Mouse (Mus musculus): ENCODE measurements around the gene Vmn2r3. TPM values are rescaled to one million over a fixed set of nuclear protein-coding genes. Genes with fewer than 3 reads are reported as not detected.
"Not testable (repeated sequence)": the region's sequence is repeated elsewhere in the genome, so short reads cannot be mapped to it uniquely, and the experiment has no call there.

Vmn2r3 gene
- not detected in 2 replicates for polyA plus RNA-seq (2014; fragmentation: Nextera tagmentation; extraction: Ambion mirVana)

- H3K4me1 ChIP-seq (ENCODE audit: control insufficient read depth in 2 of 2, insufficient read depth in 2 of 2, low read length in 2 of 2), result no peaks in the 10 kb centered on the region
- H3K4me3 ChIP-seq (ENCODE audit: control insufficient read depth in 1 of 2, insufficient read depth in 1 of 2, low read depth in 1 of 2, low read length in 2 of 2), result no peak within 1 kb of the TSS
- no peaks in the 10 kb centered on the region for H3K9me3 ChIP-seq (ENCODE audit: control insufficient read depth, low read length)
- no peak within 1 kb of the TSS for H3K4me2 ChIP-seq (ENCODE audit: low read length)
- no peaks in the 10 kb centered on the region for H3K36me3 ChIP-seq (ENCODE audit: control insufficient read depth, insufficient read depth, low read length)
- H3K9ac ChIP-seq (ENCODE audit: low read length), result no peak within 1 kb of the TSS
- no peaks in the 10 kb centered on the region for H3K27me3 ChIP-seq (ENCODE audit: control insufficient read depth, insufficient read depth, low read length)
- no peak for ATAC-seq (ENCODE audit: insufficient number of reproducible peaks, insufficient read depth, low FRiP score, low read depth)
- no peak within 1 kb of the TSS for H3K27ac ChIP-seq (replicated peaks in 1 of 2; ENCODE audit: control insufficient read depth in 1 of 2, insufficient read depth in 1 of 2, low read depth in 2 of 2, low read length in 2 of 2)
- WGBS, result 81% methylated on average over 1 of the region's 1 CpGs
Measured at GRCm38 (mm10) chr3:64289609-64290008, at the start of gene Vmn2r3. Vmn2r3 (minus strand) TSS chr3:64289709.

- Histone ChIP-seq H3K4me2 (ENCODE audit: low read length) (no peak overlapping the region), H3K4me3 (ENCODE audit: control insufficient read depth in 1 of 2, insufficient read depth in 1 of 2, low read depth in 1 of 2, low read length in 2 of 2) (no peak overlapping the region), H3K9ac (ENCODE audit: low read length) (no peak overlapping the region), H3K27me3 (ENCODE audit: control insufficient read depth, insufficient read depth, low read length) (no peaks in the 10 kb centered on the region), H3K27ac (replicated peaks in 1 of 2; ENCODE audit: control insufficient read depth in 1 of 2, insufficient read depth in 1 of 2, low read depth in 2 of 2, low read length in 2 of 2) (no peak overlapping the region), H3K36me3 (ENCODE audit: control insufficient read depth, insufficient read depth, low read length) (no peaks in the 10 kb centered on the region), H3K9me3 (ENCODE audit: control insufficient read depth, low read length) (no peaks in the 10 kb centered on the region), H3K4me1 (ENCODE audit: control insufficient read depth in 2 of 2, insufficient read depth in 2 of 2, low read length in 2 of 2) (no peaks in the 10 kb centered on the region)
- ATAC-seq (ENCODE audit: insufficient number of reproducible peaks, insufficient read depth, low FRiP score, low read depth), result no peak
- WGBS, result 46% methylated on average over 1 of the region's 1 CpGs
Measured at GRCm38 (mm10) chr3:64332548-64332947, 43.0 kb upstream of the Vmn2r3 start.

GRCm38 (mm10) chr3:64321824-64322223 is 32.3 kb upstream of the Vmn2r3 start:
- no peak for ATAC-seq (ENCODE audit: insufficient number of reproducible peaks, insufficient read depth, low FRiP score, low read depth)
- 81% methylated on average over 2 of the region's 2 CpGs for WGBS
- Histone ChIP-seq H3K27ac (replicated peaks in 1 of 2; ENCODE audit: control insufficient read depth in 1 of 2, insufficient read depth in 1 of 2, low read depth in 2 of 2, low read length in 2 of 2) (no peak overlapping the region), H3K4me3 (ENCODE audit: control insufficient read depth in 1 of 2, insufficient read depth in 1 of 2, low read depth in 1 of 2, low read length in 2 of 2) (no peak overlapping the region), H3K36me3 (ENCODE audit: control insufficient read depth, insufficient read depth, low read length) (no peaks in the 10 kb centered on the region), H3K9me3 (ENCODE audit: control insufficient read depth, low read length) (no peaks in the 10 kb centered on the region), H3K4me2 (ENCODE audit: low read length) (no peak overlapping the region), H3K27me3 (ENCODE audit: control insufficient read depth, insufficient read depth, low read length) (no peaks in the 10 kb centered on the region), H3K9ac (ENCODE audit: low read length) (no peak overlapping the region), H3K4me1 (ENCODE audit: control insufficient read depth in 2 of 2, insufficient read depth in 2 of 2, low read length in 2 of 2) (no peaks in the 10 kb centered on the region)

- ATAC-seq (ENCODE audit: insufficient number of reproducible peaks, insufficient read depth, low FRiP score, low read depth), result no peak
- Histone ChIP-seq H3K9ac (ENCODE audit: low read length) (no peak overlapping the region), H3K36me3 (ENCODE audit: control insufficient read depth, insufficient read depth, low read length) (no peaks in the 10 kb centered on the region), H3K9me3 (ENCODE audit: control insufficient read depth, low read length) (no peaks in the 10 kb centered on the region), H3K27me3 (ENCODE audit: control insufficient read depth, insufficient read depth, low read length) (no peaks in the 10 kb centered on the region), H3K4me3 (ENCODE audit: control insufficient read depth in 1 of 2, insufficient read depth in 1 of 2, low read depth in 1 of 2, low read length in 2 of 2) (no peak overlapping the region), H3K27ac (replicated peaks in 1 of 2; ENCODE audit: control insufficient read depth in 1 of 2, insufficient read depth in 1 of 2, low read depth in 2 of 2, low read length in 2 of 2) (no peak overlapping the region), H3K4me2 (ENCODE audit: low read length) (no peak overlapping the region), H3K4me1 (ENCODE audit: control insufficient read depth in 2 of 2, insufficient read depth in 2 of 2, low read length in 2 of 2) (no peaks in the 10 kb centered on the region)
Measured at GRCm38 (mm10) chr3:64306799-64307198, 17.3 kb upstream of the Vmn2r3 start.

- Histone ChIP-seq H3K27ac (replicated peaks in 1 of 2; ENCODE audit: control insufficient read depth in 1 of 2, insufficient read depth in 1 of 2, low read depth in 2 of 2, low read length in 2 of 2) (no peak overlapping the region), H3K4me2 (ENCODE audit: low read length) (no peak overlapping the region), H3K9me3 (ENCODE audit: control insufficient read depth, low read length) (no peaks in the 10 kb centered on the region), H3K4me1 (ENCODE audit: control insufficient read depth in 2 of 2, insufficient read depth in 2 of 2, low read length in 2 of 2) (no peaks in the 10 kb centered on the region), H3K27me3 (ENCODE audit: control insufficient read depth, insufficient read depth, low read length) (no peaks in the 10 kb centered on the region), H3K36me3 (ENCODE audit: control insufficient read depth, insufficient read depth, low read length) (no peaks in the 10 kb centered on the region), H3K9ac (ENCODE audit: low read length) (no peak overlapping the region), H3K4me3 (ENCODE audit: control insufficient read depth in 1 of 2, insufficient read depth in 1 of 2, low read depth in 1 of 2, low read length in 2 of 2) (no peak overlapping the region)
- no peak for ATAC-seq (ENCODE audit: insufficient number of reproducible peaks, insufficient read depth, low FRiP score, low read depth)
- WGBS, result 40% methylated on average over 1 of the region's 1 CpGs
Measured at GRCm38 (mm10) chr3:64265762-64266112, 23.8 kb downstream of the Vmn2r3 start.

GRCm38 (mm10) chr3:64265056-64265761 is 24.3 kb downstream of the Vmn2r3 start:
- 58% methylated on average over 7 of the region's 7 CpGs for WGBS

GRCm38 (mm10) chr3:64259582-64259981 is 29.9 kb downstream of the Vmn2r3 start:
- Histone ChIP-seq H3K9me3 (ENCODE audit: control insufficient read depth, low read length) (no peaks in the 10 kb centered on the region), H3K4me2 (ENCODE audit: low read length) (no peak overlapping the region), H3K4me1 (ENCODE audit: control insufficient read depth in 2 of 2, insufficient read depth in 2 of 2, low read length in 2 of 2) (peaks cover 0 to 3% of the 10 kb centered on the region in 2 experiments; a peak in 2 of 4 replicates), H3K4me3 (ENCODE audit: control insufficient read depth in 1 of 2, insufficient read depth in 1 of 2, low read depth in 1 of 2, low read length in 2 of 2) (no peak overlapping the region), H3K36me3 (ENCODE audit: control insufficient read depth, insufficient read depth, low read length) (no peaks in the 10 kb centered on the region), H3K9ac (ENCODE audit: low read length) (no peak overlapping the region), H3K27ac (replicated peaks in 1 of 2; ENCODE audit: control insufficient read depth in 1 of 2, insufficient read depth in 1 of 2, low read depth in 2 of 2, low read length in 2 of 2) (peak overlapping the region in 1 of 2 experiments; percentile 57; a peak in 1 of 4 replicates), H3K27me3 (ENCODE audit: control insufficient read depth, insufficient read depth, low read length) (no peaks in the 10 kb centered on the region)
- ATAC-seq (ENCODE audit: insufficient number of reproducible peaks, insufficient read depth, low FRiP score, low read depth), result no peak
- 15% methylated on average over 3 of the region's 3 CpGs for WGBS

More at GRCm38 (mm10) chr3:64265056-64265761, 24.3 kb downstream of the Vmn2r3 start:
- H3K9me3 ChIP-seq (ENCODE audit: control insufficient read depth, low read length); ATAC-seq (ENCODE audit: insufficient number of reproducible peaks, insufficient read depth, low FRiP score, low read depth); H3K27ac ChIP-seq (replicated peaks in 1 of 2; ENCODE audit: control insufficient read depth in 1 of 2, insufficient read depth in 1 of 2, low read depth in 2 of 2, low read length in 2 of 2); H3K27me3 ChIP-seq (ENCODE audit: control insufficient read depth, insufficient read depth, low read length); H3K9ac ChIP-seq (ENCODE audit: low read length); H3K4me1 ChIP-seq (ENCODE audit: control insufficient read depth in 2 of 2, insufficient read depth in 2 of 2, low read length in 2 of 2); H3K36me3 ChIP-seq (ENCODE audit: control insufficient read depth, insufficient read depth, low read length); H3K4me3 ChIP-seq (ENCODE audit: control insufficient read depth in 1 of 2, insufficient read depth in 1 of 2, low read depth in 1 of 2, low read length in 2 of 2); H3K4me2 ChIP-seq (ENCODE audit: low read length): not testable (repeated sequence)

GRCm38 (mm10) chr3:64251646-64252045 is 37.9 kb downstream of the Vmn2r3 start:
- Histone ChIP-seq H3K4me2 (ENCODE audit: low read length) (no peak overlapping the region), H3K27ac (replicated peaks in 1 of 2; ENCODE audit: control insufficient read depth in 1 of 2, insufficient read depth in 1 of 2, low read depth in 2 of 2, low read length in 2 of 2) (no peak overlapping the region), H3K27me3 (ENCODE audit: control insufficient read depth, insufficient read depth, low read length) (no peaks in the 10 kb centered on the region), H3K4me1 (ENCODE audit: control insufficient read depth in 2 of 2, insufficient read depth in 2 of 2, low read length in 2 of 2) (no peaks in the 10 kb centered on the region), H3K36me3 (ENCODE audit: control insufficient read depth, insufficient read depth, low read length) (no peaks in the 10 kb centered on the region), H3K9me3 (ENCODE audit: control insufficient read depth, low read length) (no peaks in the 10 kb centered on the region), H3K9ac (ENCODE audit: low read length) (no peak overlapping the region), H3K4me3 (ENCODE audit: control insufficient read depth in 1 of 2, insufficient read depth in 1 of 2, low read depth in 1 of 2, low read length in 2 of 2) (no peak overlapping the region)
- no peak for ATAC-seq (ENCODE audit: insufficient number of reproducible peaks, insufficient read depth, low FRiP score, low read depth)
- WGBS, result 78% methylated on average over 5 of the region's 5 CpGs

All from heart, embryonic 14.5 days (tissue).